Mouse (Mus musculus) MEL (cell line): Measurements from ENCODE around the gene Habp2.

Experiments
- CTCF ChIP-seq, 3 experiments: IDR thresholded peaks in 2 of 3; conservative IDR thresholded peaks in 1 of 3; 2 replicates each; pipeline ENCODE4 v1.5.1; 2011 to 2012; ENCODE audit warnings: low read length in 3 of 3, low read depth in 2 of 3, mild to moderate bottlenecking in 2 of 3, improper control_type of control experiment in 1 of 3, inconsistent platforms in 1 of 3, mixed read lengths in 1 of 3, moderate library complexity in 1 of 3; ENCODE audit not compliant: control insufficient read depth in 1 of 3, insufficient read depth in 1 of 3, poor library complexity in 1 of 3, severe bottlenecking in 1 of 3
- TAL1 ChIP-seq: IDR thresholded peaks from 2 replicates; pipeline ENCODE4 v1.6.1; 2012; ENCODE audit warnings: mild to moderate bottlenecking, inconsistent platforms, low read length, moderate library complexity, mixed read lengths
- USF1 ChIP-seq: IDR thresholded peaks from 2 replicates; pipeline ENCODE4 v1.6.1; 2014; ENCODE audit warnings: low read depth, mild to moderate bottlenecking, inconsistent platforms, low read length, improper control_type of control experiment, moderate library complexity
- ZNF384 ChIP-seq: IDR thresholded peaks from 2 replicates; pipeline ENCODE4 v1.6.1; 2012; ENCODE audit warnings: low read depth, mild to moderate bottlenecking, inconsistent platforms, low read length, improper control_type of control experiment

- TF ChIP-seq USF1 (no peak), ZNF384 (no peak), CTCF (IDR thresholded peaks at IDR 0.05 in 2 of 3, conservative IDR thresholded peaks at IDR 0.05 in 1 of 3; ENCODE audit: control insufficient read depth in 1 of 3, insufficient read depth in 1 of 3, low read depth in 2 of 3, low read length in 3 of 3, poor library complexity in 1 of 3, severe bottlenecking in 1 of 3) (no peak), TAL1 (no peak)
These were observed 34.1 kb upstream of the Habp2 start for GRCm38 (mm10) chr19:56252815-56253214.
